Mouse (Mus musculus): ENCODE data around the gene Acap1. TPM values are rescaled to one million over a fixed set of nuclear protein-coding genes. Genes with fewer than 3 reads are reported as not detected.

The Acap1 gene
- polyA plus RNA-seq, 1 experiment from 2014 or later: 0.48 TPM

GRCm38 (mm10) chr11:69837952-69838713 lies 57.2 kb downstream of the Acap1 start, which contains the start of gene Tmem256:
TSS of gene Tmem256 (plus strand) at chr11:69838514.
- Histone ChIP-seq H3K27ac (peak within 1 kb of the TSS; percentile 98), H3K27me3 (no peaks in the 10 kb centered on the region), H3K4me1 (replicated peaks) (peaks cover 40% of the 10 kb centered on the region), H3K4me3 (replicated peaks) (peak within 1 kb of the TSS; percentile 97), H3K9ac (replicated peaks) (peak within 1 kb of the TSS; percentile 99), H3K9me3 (no peaks in the 10 kb centered on the region), H3K36me3 (peaks cover 7% of the 10 kb centered on the region), H3K4me2 (replicated peaks) (peak within 1 kb of the TSS; percentile 99)
- ATAC-seq: peak; percentile 85
- WGBS: under 1% methylated on average over 34 of the region's 34 CpGs

GRCm38 (mm10) chr11:69837604-69837951 lies 57.8 kb downstream of the Acap1 start, which contains the start of gene Nlgn2:
TSS of gene Nlgn2 (minus strand) at chr11:69837784.
- Histone ChIP-seq H3K27me3 (no peaks in the 10 kb centered on the region), H3K4me2 (replicated peaks) (peak within 1 kb of the TSS; percentile 99), H3K9ac (replicated peaks) (peak within 1 kb of the TSS; percentile 99), H3K4me1 (replicated peaks) (peaks cover 45% of the 10 kb centered on the region), H3K36me3 (peaks cover 12% of the 10 kb centered on the region), H3K27ac (peak within 1 kb of the TSS; percentile 98), H3K9me3 (no peaks in the 10 kb centered on the region), H3K4me3 (replicated peaks) (peak within 1 kb of the TSS; percentile 97)
- WGBS: under 1% methylated on average over 32 of the region's 32 CpGs
- peak; percentile 70 for ATAC-seq

- WGBS: under 1% methylated on average over 48 of the region's 52 CpGs
- Histone ChIP-seq H3K27me3 (no peaks in the 10 kb centered on the region), H3K9ac (replicated peaks) (peak overlapping the region; percentile 99), H3K4me2 (replicated peaks) (peak overlapping the region; percentile 99), H3K27ac (peak overlapping the region; percentile 98), H3K36me3 (peaks cover 19% of the 10 kb centered on the region), H3K9me3 (no peaks in the 10 kb centered on the region), H3K4me1 (replicated peaks) (peaks cover 51% of the 10 kb centered on the region), H3K4me3 (replicated peaks) (peak overlapping the region; percentile 97)
- ATAC-seq: peak; percentile 18
Measured at GRCm38 (mm10) chr11:69836703-69837576, 58.4 kb downstream of the Acap1 start.

- H3K9ac ChIP-seq (replicated peaks): peak overlapping the region; percentile 99
- peak overlapping the region; percentile 99 for H3K4me2 ChIP-seq (replicated peaks)
- H3K9me3 ChIP-seq: no peaks in the 10 kb centered on the region
- WGBS: 2% methylated on average over 4 of the region's 4 CpGs
- H3K4me3 ChIP-seq (replicated peaks): peak overlapping the region; percentile 97
- peak overlapping the region; percentile 98 for H3K27ac ChIP-seq
- peaks cover 57% of the 10 kb centered on the region for H3K4me1 ChIP-seq (replicated peaks)
- peaks cover 28% of the 10 kb centered on the region for H3K36me3 ChIP-seq
- H3K27me3 ChIP-seq: no peaks in the 10 kb centered on the region
- no peak for ATAC-seq
Measured at GRCm38 (mm10) chr11:69835966-69836335, 59.4 kb downstream of the Acap1 start.

GRCm38 (mm10) chr11:69835326-69835965 lies 59.9 kb downstream of the Acap1 start:
- Histone ChIP-seq H3K9me3 (no peaks in the 10 kb centered on the region), H3K4me2 (replicated peaks) (peak overlapping the region; percentile 99), H3K36me3 (peaks cover 31% of the 10 kb centered on the region), H3K27me3 (no peaks in the 10 kb centered on the region), H3K4me1 (replicated peaks) (peaks cover 58% of the 10 kb centered on the region), H3K4me3 (replicated peaks) (peak overlapping the region; percentile 97), H3K27ac (peak overlapping the region; percentile 98), H3K9ac (replicated peaks) (peak overlapping the region; percentile 99)
- ATAC-seq: no peak
- WGBS: 3% methylated on average over 9 of the region's 9 CpGs

- Histone ChIP-seq H3K9me3 (no peaks in the 10 kb centered on the region), H3K4me1 (replicated peaks) (peaks cover 57% of the 10 kb centered on the region), H3K4me3 (replicated peaks) (peak overlapping the region; percentile 97), H3K27ac (peak overlapping the region; percentile 98), H3K4me2 (replicated peaks) (peak overlapping the region; percentile 99), H3K36me3 (peaks cover 39% of the 10 kb centered on the region), H3K9ac (replicated peaks) (peak overlapping the region; percentile 99), H3K27me3 (no peaks in the 10 kb centered on the region)
- WGBS: 5% methylated on average over 46 of the region's 48 CpGs
- no peak for ATAC-seq
Measured at GRCm38 (mm10) chr11:69834001-69834549, 61.3 kb downstream of the Acap1 start.

GRCm38 (mm10) chr11:69833554-69833953 lies 61.8 kb downstream of the Acap1 start:
- H3K4me1 ChIP-seq (replicated peaks): peaks cover 55% of the 10 kb centered on the region

More at GRCm38 (mm10) chr11:69833554-69833953, 61.8 kb downstream of the Acap1 start:
- Histone ChIP-seq H3K9me3 (no peaks in the 10 kb centered on the region), H3K4me2 (replicated peaks) (peak overlapping the region; percentile 99), H3K36me3 (peaks cover 44% of the 10 kb centered on the region), H3K27ac (peak overlapping the region; percentile 98; the same call in 1 of the 2 replicates), H3K4me3 (replicated peaks) (peak overlapping the region; percentile 97), H3K27me3 (no peaks in the 10 kb centered on the region), H3K9ac (replicated peaks) (peak overlapping the region; percentile 99)
- ATAC-seq: no peak
- 57% methylated on average over 8 of the region's 8 CpGs for WGBS

Small RNA genes lying within 50 kb of the gene (microRNA-seq; reads per million reads assigned to microRNA genes)
- not detected for gene Mir6924

Other genes starting within 250 kb of the Acap1 start
- 0.31 TPM in 1 of 2 replicates, not detected in the other for gene Sox15, start 240.2 kb downstream of the Acap1 start, polyA plus RNA-seq (2015; fragmentation: Nextera tagmentation; extraction: Ambion mirVana)
- 103 and 104 TPM in 2 replicates for gene Mpdu1, start 232.9 kb downstream of the Acap1 start, polyA plus RNA-seq (2015; fragmentation: Nextera tagmentation; extraction: Ambion mirVana)
- 6.1 and 7.3 TPM in 2 replicates for gene Cd68, start 229.4 kb downstream of the Acap1 start, polyA plus RNA-seq (2015; fragmentation: Nextera tagmentation; extraction: Ambion mirVana)
- 581 and 595 TPM in 2 replicates for gene Eif4a1, start 223.1 kb downstream of the Acap1 start, polyA plus RNA-seq (2015; fragmentation: Nextera tagmentation; extraction: Ambion mirVana)
- 101 and 103 TPM in 2 replicates for gene Senp3, start 213.5 kb downstream of the Acap1 start, polyA plus RNA-seq (2015; fragmentation: Nextera tagmentation; extraction: Ambion mirVana)
- 0.36 TPM in 1 of 2 replicates, not detected in the other for gene Tnfsf13, start 209.8 kb downstream of the Acap1 start, polyA plus RNA-seq (2015; fragmentation: Nextera tagmentation; extraction: Ambion mirVana)
- gene Tnfsf12, start 199.7 kb downstream of the Acap1 start, polyA plus RNA-seq (2015; fragmentation: Nextera tagmentation; extraction: Ambion mirVana): 0.98 and 1.2 TPM in 2 replicates
- 0.64 and 1.2 TPM in 2 replicates for gene Tnfsfm13, start 199.4 kb downstream of the Acap1 start, polyA plus RNA-seq (2015; fragmentation: Nextera tagmentation; extraction: Ambion mirVana)
- gene Polr2a, start 136.9 kb downstream of the Acap1 start, polyA plus RNA-seq (2015; fragmentation: Nextera tagmentation; extraction: Ambion mirVana): 22.7 and 24.9 TPM in 2 replicates
- 0.31 TPM in 1 of 2 replicates, not detected in the other for gene Slc35g3, start 133.6 kb downstream of the Acap1 start, polyA plus RNA-seq (2015; fragmentation: Nextera tagmentation; extraction: Ambion mirVana)
- 2.9 and 3.2 TPM in 2 replicates for gene Zbtb4, start 129.6 kb downstream of the Acap1 start, polyA plus RNA-seq (2015; fragmentation: Nextera tagmentation; extraction: Ambion mirVana)
- gene Chrnb1, start 99.6 kb downstream of the Acap1 start, polyA plus RNA-seq (2015; fragmentation: Nextera tagmentation; extraction: Ambion mirVana): 0.83 and 0.85 TPM in 2 replicates
- gene Fgf11, start 93.7 kb downstream of the Acap1 start, polyA plus RNA-seq (2015; fragmentation: Nextera tagmentation; extraction: Ambion mirVana): 3.4 and 4.4 TPM in 2 replicates
- 0.44 and 0.52 TPM in 2 replicates for gene Tmem102, start 89.9 kb downstream of the Acap1 start, polyA plus RNA-seq (2015; fragmentation: Nextera tagmentation; extraction: Ambion mirVana)
- not detected in 2 replicates for gene Gm39566, start 80.2 kb downstream of the Acap1 start, polyA plus RNA-seq (2015; fragmentation: Nextera tagmentation; extraction: Ambion mirVana)
- not detected in 2 replicates for gene Spem2, start 77.1 kb downstream of the Acap1 start, polyA plus RNA-seq (2015; fragmentation: Nextera tagmentation; extraction: Ambion mirVana)
- gene Spem1, start 73.4 kb downstream of the Acap1 start, polyA plus RNA-seq (2015; fragmentation: Nextera tagmentation; extraction: Ambion mirVana): 0.51 and 0.64 TPM in 2 replicates
- gene Nlgn2, start 57.8 kb downstream of the Acap1 start, polyA plus RNA-seq (2015; fragmentation: Nextera tagmentation; extraction: Ambion mirVana): 20.5 and 21.3 TPM in 2 replicates
- 329 and 331 TPM in 2 replicates for gene Tmem256, start 57.0 kb downstream of the Acap1 start, polyA plus RNA-seq (2015; fragmentation: Nextera tagmentation; extraction: Ambion mirVana)
- gene Plscr3, start 49.2 kb downstream of the Acap1 start, polyA plus RNA-seq (2015; fragmentation: Nextera tagmentation; extraction: Ambion mirVana): 55.0 and 56.3 TPM in 2 replicates
- gene Tnk1, start 36.8 kb downstream of the Acap1 start, polyA plus RNA-seq (2015; fragmentation: Nextera tagmentation; extraction: Ambion mirVana): 0.27 and 0.31 TPM in 2 replicates
- gene Tmem95, start 17.5 kb downstream of the Acap1 start, polyA plus RNA-seq (2015; fragmentation: Nextera tagmentation; extraction: Ambion mirVana): not detected in 2 replicates
- 1.3 and 1.7 TPM in 2 replicates for gene Kctd11, start 14.1 kb downstream of the Acap1 start, polyA plus RNA-seq (2015; fragmentation: Nextera tagmentation; extraction: Ambion mirVana)
- 16.1 and 17.1 TPM in 2 replicates for gene 2810408A11Rik, start 5.4 kb upstream of the Acap1 start, polyA plus RNA-seq (2015; fragmentation: Nextera tagmentation; extraction: Ambion mirVana)
- 18.6 and 19.8 TPM in 2 replicates for gene Neurl4, start 5.5 kb upstream of the Acap1 start, polyA plus RNA-seq (2015; fragmentation: Nextera tagmentation; extraction: Ambion mirVana)
- 81.9 and 87.0 TPM in 2 replicates for gene Gps2, start 18.3 kb upstream of the Acap1 start, polyA plus RNA-seq (2015; fragmentation: Nextera tagmentation; extraction: Ambion mirVana)
- gene Eif5a, start 26.4 kb upstream of the Acap1 start, polyA plus RNA-seq (2015; fragmentation: Nextera tagmentation; extraction: Ambion mirVana): 1,160 and 1,188 TPM in 2 replicates
- 3.9 and 4.2 TPM in 2 replicates for gene Ybx2, start 40.3 kb upstream of the Acap1 start, polyA plus RNA-seq (2015; fragmentation: Nextera tagmentation; extraction: Ambion mirVana)
- gene Slc2a4, start 52.6 kb upstream of the Acap1 start, polyA plus RNA-seq (2015; fragmentation: Nextera tagmentation; extraction: Ambion mirVana): 4.3 and 4.4 TPM in 2 replicates
- 0.32 and 1.1 TPM in 2 replicates for gene Cldn7, start 69.2 kb upstream of the Acap1 start, polyA plus RNA-seq (2015; fragmentation: Nextera tagmentation; extraction: Ambion mirVana)
- 22.9 and 23.8 TPM in 2 replicates for gene Ctdnep1, start 85.6 kb upstream of the Acap1 start, polyA plus RNA-seq (2015; fragmentation: Nextera tagmentation; extraction: Ambion mirVana)
- gene Elp5, start 87.0 kb upstream of the Acap1 start, polyA plus RNA-seq (2015; fragmentation: Nextera tagmentation; extraction: Ambion mirVana): 156 and 158 TPM in 2 replicates
- gene Gabarap, start 95.6 kb upstream of the Acap1 start, polyA plus RNA-seq (2015; fragmentation: Nextera tagmentation; extraction: Ambion mirVana): 611 and 625 TPM in 2 replicates
- gene Phf23, start 100.2 kb upstream of the Acap1 start, polyA plus RNA-seq (2015; fragmentation: Nextera tagmentation; extraction: Ambion mirVana): 74.2 and 82.2 TPM in 2 replicates
- gene Dvl2, start 105.1 kb upstream of the Acap1 start, polyA plus RNA-seq (2015; fragmentation: Nextera tagmentation; extraction: Ambion mirVana): 27.6 and 35.4 TPM in 2 replicates
- gene Acadvl, start 119.9 kb upstream of the Acap1 start, polyA plus RNA-seq (2015; fragmentation: Nextera tagmentation; extraction: Ambion mirVana): 48.4 and 51.7 TPM in 2 replicates
- gene Dlg4, start 121.4 kb upstream of the Acap1 start, polyA plus RNA-seq (2015; fragmentation: Nextera tagmentation; extraction: Ambion mirVana): 34.9 and 37.2 TPM in 2 replicates
- 0.97 and 1.1 TPM in 2 replicates for gene Asgr1, start 158.5 kb upstream of the Acap1 start, polyA plus RNA-seq (2015; fragmentation: Nextera tagmentation; extraction: Ambion mirVana)
- not detected in 2 replicates for gene Asgr2, start 197.1 kb upstream of the Acap1 start, polyA plus RNA-seq (2015; fragmentation: Nextera tagmentation; extraction: Ambion mirVana)
- 0.39 and 0.66 TPM in 2 replicates for gene Mgl2, start 234.8 kb upstream of the Acap1 start, polyA plus RNA-seq (2015; fragmentation: Nextera tagmentation; extraction: Ambion mirVana)

Data from midbrain, embryonic 13.5 days (tissue).